Mouse (Mus musculus) B cell, adult 2 months (primary cell): ENCODE results near the gene Scgb1c1.
A peak's percentile ranks its signal among the peaks of the same experiment; 100 is the strongest.

Experiments used
- DNase-seq, 2 experiments: peaks; one replicate each; pipeline ENCODE4 v3.0.0; 2022

The Scgb1c1 gene

DNA sequence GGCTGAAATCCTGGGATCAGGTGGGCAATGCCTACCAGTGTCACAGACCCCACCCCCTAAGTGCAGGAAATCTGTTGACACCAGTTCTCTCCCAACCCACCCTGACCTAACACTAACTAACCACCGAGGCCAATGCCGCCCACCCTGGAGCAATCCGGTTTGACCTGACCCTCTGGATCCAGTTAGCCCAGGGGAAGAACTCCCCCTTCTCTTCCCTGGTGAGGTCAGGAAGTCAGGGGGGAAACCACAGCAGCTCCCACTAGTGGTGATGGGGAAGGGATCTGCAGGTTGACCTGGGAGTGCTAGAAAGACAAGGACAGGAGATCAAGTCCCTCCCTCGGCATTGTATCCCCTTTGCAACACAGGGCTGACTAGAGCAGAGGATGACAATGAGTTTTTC lies 336 bp downstream of the Scgb1c1 start:
- no peak for DNase-seq

DNA sequence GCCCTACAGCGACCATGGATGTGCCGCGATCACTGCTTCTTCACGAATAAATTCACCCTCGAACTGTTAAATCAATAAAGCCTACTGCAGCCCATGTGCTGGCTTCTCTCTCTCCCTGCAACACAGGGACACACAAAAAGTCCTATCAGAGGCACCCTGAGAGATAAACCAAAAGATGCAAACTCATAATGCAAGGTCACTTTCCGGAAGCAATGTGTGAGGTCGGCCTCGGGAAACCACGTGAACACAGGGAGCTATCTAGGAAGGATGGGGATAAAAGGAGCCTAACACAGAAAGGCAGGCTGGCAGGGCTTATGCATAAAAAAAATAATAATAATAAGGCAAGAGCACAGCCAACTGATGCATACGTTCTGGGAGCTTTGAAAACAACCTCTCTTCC lies 1.3 kb downstream of the Scgb1c1 start:
- DNase-seq = no peak

DNA sequence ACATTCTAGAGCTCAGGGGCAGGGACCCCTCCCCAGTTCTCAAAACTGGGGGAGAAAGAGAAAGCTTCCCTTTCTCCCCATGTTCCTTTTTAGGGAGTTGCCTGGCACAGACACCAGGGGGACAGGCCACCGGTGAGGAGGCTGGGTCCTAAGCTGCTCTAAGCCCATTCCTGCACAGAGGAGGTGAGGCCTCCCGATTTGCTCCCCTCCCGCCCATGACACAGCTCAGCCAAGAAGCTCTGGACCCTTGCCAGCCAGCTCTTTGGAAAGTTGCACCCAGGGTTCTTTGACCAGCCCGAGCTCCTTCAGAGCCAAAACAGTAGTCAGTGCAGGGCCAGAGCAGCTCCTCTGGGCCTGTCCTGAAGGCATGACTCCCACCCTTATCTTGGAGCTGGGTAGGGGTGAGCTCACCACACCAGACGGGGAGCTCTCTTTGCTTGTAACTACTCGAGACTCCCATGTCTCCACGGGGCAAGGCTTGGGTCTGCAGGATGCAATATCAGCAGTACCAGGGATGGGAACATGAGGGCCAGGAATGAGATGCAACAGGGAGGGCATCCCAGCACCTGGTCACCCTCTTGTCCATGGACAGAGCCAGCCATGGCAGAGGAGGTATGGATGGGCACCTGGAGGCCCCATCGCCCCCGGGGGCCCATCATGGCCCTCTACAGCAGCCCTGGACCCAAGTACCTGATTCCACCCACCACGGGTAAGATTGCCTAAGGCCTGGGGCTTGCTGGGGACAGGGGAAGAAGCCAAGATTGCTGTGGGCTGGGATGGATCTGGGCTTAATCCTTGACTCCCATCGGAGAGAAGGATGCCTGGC lies 2.6 kb downstream of the Scgb1c1 start, which contains the start of gene Odf3:
Gene Odf3 (plus strand): TSS at position 51 of the 826 bp plus-strand sequence.
- no peak for DNase-seq

DNA sequence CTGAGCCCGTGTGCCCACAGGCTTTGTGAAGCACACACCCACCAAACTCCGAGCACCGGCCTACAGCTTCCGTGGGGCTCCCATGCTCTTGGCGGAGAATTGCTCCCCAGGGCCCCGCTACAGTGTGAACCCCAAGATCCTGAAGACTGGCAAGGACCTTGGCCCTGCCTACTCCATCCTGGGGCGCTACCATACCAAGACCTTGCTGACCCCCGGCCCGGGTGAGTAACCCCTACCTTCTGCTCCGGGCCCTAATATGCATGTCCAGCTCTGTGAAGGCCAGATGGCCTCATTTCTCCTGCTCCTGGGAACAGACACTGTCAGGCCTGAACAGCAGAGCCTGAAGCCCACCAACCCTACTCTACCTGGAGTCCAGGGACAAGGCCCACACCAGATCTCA lies 3.2 kb downstream of the Scgb1c1 start:
- no peak for DNase-seq

DNA sequence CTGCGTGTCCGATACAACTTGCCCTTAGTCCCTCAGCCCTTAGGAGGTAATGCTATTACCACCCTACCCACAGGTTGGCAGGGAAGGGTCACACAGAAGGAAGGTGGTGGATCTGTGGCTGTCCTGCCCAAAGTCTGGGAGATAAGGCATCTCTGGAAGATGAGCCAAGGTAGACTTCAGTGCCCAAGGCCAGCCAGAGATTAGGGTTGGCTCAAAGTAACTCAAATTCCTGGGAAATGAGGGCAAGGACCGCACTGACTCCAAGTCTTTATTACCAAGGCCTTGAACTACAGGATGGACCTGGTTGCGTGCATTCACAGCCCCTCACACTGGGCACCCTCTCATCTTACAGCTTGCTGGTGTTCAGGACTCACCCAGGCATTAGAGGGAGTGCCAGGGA lies 6.6 kb downstream of the Scgb1c1 start:
- no peak for DNase-seq

DNA sequence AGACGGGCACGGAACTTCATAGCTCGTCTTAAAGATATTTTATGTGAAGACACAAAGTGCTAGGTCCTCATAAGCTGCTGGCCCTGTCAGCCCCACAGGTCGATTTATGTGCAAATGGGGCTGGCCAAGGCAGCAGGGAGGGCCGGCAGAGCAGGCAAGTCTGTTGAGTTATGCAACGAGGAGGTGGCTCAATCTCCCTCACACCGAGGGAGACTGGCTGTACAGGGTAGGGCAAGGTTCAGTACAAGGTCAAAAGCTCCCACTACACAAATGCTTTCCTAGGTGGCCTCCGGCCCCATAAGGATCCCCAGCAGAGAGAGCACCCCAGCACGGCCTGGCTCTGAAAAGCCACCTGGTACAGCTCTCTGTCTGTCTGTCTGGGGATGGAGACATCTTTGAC lies 8.0 kb downstream of the Scgb1c1 start:
- DNase-seq = no peak

DNA sequence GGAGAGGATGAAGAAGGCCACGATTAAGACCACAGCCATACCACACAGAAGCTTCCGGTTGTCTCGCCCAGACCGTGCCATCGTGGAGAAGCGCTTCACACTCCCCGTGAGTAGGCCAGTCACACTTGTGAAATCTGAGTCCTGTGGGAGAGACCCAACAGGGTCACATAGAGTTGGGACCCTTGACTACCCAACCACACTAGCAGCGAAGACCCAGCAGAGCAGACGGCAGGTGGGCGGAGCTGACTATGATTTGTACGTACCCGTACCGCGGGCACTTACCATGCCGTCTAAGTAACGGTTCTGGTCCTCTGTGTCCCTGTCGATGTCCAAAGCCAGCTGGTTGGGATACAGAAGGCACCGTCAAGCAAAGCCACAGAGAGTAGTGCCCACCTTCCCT lies 9.1 kb downstream of the Scgb1c1 start:
- no peak for DNase-seq

DNA sequence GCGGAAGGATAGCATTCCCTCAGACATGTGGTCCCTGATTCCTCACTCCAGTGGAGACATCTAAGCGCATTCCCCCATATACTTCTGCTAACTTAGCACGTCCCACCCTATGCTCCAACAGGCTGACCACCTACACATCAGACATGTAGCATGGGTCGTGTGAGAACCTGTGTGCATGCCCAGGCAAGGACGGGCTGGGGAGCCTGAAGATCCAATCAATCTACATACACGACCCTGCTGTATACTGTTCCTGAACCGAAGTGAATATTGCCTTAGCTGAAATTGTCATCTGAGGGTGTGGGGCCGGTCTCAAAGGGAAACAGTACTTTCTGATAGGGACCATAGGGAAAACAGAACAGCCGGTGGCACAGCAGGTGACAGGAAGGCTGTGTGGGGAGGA lies 9.8 kb downstream of the Scgb1c1 start:
- DNase-seq = no peak

DNA sequence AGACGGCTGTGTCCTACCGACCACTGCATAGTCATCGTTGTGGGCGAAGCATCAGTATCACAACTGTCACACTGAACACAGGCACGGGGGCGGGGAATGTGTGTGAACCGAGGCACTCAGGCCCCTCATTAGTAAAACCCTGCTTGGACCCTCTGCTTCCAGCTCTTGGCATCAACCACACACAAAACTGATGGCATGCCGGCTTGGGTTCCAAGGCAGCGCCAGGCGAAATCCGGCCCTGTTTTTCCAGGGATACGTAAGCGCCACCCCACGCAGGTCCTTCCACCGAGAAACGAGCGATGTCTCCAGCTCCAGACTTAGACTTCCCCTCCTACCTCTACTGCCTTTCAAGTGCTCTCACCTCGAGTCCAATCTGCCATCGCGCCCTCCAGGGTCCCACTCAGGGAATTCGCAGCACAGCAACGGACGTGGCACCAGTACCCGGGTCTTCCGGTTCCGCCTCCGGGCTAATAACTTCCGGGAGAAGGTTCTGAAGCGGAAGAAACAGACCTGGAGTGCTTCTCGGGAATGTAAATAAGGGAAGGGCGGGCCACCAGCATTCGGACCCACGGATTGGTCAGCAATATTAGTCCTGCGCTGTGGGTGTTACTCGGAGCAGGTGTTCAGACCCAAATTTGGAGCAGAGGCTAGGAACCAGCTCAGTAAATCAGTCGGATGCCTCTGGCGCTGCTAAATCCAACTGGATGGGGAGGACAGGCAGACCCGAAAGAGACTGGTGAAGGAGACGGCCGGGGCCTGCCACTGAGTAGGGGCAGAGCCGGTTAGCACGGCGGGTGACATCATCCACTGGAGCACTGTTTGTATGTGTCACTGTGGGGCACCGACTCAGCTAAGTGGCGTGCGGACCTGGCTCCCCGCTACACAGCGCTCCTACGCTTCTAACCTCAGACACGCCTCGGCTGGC lies 10.8 kb downstream of the Scgb1c1 start, which contains the start of gene Gm45785:
Gene Gm45785 (minus strand): TSS at position 472 of the 925 bp plus-strand sequence.
- DNase-seq = peak; percentile 68 to 72

DNA sequence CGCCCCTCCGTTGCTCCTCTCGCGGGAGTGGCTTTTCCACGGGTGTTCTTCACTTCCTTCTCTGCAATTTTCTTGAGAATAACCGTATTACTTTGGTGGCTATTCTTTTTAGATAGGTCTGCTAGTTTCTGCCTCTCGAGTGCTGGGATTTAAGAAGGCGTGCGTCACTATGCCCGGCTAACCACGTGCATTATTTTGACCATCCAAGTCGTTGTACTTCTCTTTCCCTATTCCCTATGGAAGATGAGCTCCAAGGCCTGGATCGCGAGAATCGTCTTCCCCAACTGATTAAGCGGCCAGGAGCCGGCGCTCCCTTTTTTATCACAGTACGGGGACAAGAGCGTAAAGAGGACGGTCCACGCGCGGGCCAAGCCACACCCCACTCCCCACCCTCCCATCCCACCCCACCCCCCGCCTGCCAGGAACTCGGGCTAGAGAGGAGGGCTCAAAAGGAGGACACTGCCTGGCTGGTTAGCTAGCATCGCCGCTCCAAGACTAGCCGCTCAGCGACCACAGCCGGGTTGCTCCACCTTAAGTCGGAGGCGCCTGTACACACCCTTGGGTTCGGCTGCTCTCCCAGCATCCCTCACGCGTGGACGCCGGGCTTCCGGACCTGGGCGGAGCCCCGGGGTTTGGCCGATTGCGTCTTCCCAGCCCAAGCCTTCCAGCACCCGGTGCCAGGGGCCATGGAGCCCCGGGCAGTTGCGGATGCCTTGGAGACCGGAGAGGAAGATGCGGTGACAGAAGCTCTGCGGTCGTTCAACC lies 11.6 kb downstream of the Scgb1c1 start, which contains the start of gene Ric8a:
Gene Ric8a (plus strand): TSS at position 173 of the 765 bp plus-strand sequence.
- peak; percentile 85 to 88 for DNase-seq

DNA sequence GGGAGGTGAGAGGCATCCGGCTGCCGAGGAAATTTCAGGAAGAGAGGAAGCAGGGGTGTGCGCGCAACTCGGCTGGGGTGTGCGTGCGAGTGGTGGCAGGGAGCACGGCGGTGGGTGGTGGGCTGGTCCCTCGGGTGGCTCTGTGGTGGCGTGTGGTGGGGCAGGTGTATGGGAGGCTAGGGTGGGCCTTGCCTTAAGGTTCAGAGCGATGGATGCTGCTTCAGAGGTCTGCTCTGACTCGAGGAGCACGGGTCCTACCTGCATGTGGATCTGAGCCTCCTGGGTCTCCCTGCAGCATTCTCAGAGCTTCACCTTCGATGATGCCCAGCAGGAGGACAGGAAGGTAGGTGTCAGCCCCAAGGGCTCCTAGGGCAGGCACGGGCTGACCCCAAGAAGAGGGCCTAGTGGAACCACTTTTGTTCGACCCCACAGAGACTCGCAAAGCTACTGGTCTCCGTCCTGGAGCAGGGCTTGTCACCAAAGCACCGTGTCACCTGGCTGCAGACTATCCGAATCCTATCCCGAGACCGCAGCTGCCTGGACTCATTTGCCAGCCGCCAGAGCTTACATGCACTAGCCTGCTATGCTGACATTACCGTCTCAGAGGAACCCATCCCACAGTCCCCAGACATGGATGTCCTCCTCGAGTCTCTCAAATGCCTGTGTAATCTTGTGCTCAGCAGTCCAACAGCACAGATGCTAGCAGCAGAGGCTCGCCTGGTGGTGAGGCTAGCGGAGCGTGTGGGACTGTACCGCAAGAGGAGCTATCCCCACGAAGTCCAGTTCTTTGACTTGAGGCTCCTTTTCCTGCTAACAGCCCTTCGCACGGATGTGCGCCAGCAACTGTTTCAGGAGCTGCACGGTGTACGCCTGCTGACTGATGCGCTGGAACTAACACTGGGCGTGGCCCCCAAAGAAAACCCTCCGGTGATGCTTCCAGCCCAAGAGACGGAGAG lies 12.5 kb downstream of the Scgb1c1 start, which contains the start of gene Bet1l:
Gene Bet1l (minus strand): TSS at position 28 of the 956 bp plus-strand sequence.
- DNase-seq = peak in 1 of 2 experiments; percentile 8

DNA sequence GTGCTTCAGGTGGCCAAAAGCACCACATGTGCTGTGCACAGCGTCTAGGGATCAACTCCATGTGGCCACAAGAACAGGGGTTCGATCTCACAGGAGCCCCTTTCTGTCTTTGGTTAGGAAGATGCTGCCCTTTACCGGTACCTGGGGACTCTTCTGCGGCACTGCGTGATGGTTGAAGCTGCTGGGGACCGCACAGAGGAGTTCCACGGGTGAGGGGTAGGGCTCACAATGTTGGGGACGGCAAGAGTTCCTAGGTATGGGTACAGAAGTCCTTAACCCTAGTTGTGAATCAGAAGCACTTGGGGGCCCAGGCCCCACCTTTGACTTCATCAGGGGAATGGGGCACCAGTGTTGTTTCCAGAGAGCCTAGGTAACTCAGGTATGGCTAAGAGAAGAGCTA lies 13.4 kb downstream of the Scgb1c1 start:
- DNase-seq = no peak

DNA sequence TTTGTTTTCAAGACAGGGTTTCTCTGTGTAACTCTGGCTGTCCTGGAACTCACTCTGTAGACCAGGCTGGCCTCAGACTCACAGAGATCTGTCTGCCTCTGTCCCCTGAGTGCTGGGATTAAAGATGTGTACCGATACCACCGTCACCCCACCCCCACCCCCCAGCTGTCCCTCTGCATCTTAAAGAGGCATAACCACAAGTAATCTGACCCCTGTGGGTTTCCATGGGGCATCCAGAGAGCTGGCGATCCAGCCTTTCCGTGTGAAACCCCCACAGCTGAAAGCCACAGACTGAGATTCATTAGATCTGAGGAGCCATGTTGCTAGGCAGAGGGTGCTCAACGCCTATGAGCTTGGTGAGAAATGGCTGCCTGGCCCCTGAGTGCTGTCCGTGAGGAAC lies 14.7 kb downstream of the Scgb1c1 start:
- DNase-seq = no peak

DNA sequence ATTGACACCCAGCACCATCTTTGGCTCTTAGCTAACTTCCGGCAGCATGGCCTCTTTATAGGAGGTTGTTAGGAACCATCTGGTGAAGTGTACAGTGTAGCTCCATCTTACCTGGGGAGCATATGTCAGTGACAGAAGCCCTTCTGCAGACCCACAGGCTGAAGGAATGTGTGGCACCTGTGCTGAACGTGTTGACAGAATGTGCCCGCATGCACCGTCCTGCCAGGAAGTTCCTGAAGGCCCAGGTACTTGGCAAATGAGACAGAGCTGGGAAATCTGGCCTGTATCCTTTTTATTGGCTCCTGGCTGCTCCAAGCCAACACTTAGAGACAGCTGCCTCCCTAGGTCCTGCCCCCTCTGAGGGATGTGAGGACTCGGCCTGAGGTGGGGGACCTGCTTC lies 15.4 kb downstream of the Scgb1c1 start:
- DNase-seq = no peak

DNA sequence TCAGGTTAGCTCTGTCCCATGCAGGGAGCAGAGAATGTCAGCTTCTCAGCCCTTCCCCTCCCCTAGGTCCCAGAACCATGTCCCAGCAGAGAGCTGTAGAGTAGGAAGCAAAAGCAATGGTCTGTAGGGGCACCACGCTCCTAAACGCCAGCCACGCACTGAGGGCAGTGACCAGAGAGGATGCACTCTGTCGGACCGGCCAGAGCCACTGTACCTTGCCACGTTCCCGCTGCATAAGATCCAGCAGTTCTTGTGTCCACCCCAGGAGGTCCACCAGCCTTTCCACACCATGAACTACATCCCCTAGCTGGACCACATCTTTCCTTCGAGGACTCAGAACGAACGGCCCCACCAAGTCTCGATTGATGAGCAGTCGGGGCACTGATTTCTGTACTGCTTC lies 19.4 kb downstream of the Scgb1c1 start:
- no peak for DNase-seq

DNA sequence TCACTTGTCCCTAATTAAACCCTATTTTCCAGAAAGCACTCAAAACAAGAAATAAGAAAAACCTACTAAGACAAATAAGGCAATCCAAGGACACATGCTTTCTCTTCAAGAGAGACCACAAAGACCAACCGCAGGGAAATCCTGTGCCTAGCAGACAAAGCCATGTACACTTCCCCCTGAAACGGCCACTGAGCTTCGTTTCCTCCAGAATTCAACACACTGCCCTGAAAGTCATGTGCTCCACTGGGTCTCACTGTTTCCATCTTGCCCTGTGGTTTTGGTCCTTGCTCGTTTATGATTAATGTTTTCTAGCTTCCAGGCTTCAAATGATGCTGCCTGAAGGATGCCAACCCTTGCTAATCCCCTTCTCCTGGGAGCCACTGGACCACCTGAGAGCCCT lies 28.9 kb downstream of the Scgb1c1 start:
- DNase-seq = no peak

DNA sequence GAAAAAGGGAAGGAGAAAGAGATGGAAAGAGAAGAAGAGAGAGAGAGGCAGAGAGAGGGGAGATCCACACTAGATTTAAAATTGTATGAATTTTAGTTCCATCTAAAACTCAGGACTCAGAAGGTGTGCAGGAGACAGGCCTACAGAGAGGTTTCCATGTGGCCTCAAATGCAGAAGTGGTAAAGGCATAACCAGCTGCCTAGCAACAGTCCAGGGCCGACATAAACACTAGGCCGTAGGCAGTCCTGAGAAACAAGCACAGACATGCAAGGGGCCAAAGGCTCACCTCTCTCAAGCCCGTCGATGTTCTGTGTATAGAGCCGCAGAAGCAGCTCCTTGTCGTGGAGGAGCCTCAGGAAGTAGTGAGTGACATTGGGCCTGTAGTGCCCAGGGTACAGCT lies 32.0 kb downstream of the Scgb1c1 start:
- peak; percentile 32 to 39 for DNase-seq

DNA sequence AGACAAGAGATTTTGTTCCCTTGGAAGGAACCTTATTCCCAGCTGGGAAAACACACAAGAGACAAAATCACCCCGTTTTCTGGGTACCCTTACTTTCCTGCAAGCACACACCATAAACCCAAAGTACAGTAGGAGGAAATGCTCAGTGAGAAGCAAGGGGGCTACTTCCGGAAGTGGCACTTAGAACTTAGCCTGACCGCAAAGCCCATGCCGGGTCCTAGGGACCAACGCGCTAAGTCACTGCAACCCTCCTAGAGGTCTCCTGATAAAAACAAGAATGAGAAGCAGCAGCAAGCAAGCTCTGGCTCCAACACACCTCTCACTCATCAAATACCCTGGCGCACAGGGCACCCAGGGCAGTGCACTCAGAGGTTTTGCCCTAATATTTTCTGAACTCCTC lies 34.0 kb downstream of the Scgb1c1 start:
- peak; percentile 14 to 19 for DNase-seq

DNA sequence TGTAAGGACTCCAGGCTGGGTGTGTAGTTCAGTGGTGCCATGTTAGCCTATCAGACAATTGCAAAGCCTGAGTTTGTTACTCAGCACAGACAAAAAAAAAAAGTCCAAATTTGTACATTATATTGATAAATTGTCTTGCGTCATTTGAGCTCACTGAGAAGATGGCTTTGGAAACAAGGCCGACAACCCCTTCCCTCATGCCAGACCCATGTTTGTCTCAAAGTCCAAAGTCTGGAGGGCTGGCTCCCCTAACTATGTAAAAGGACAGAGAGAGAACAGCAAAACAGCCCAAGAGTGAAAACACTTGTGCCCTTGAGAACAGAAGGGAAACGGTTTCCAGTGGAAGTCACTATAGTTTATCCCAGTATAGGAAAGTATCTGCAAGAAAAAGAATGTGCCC lies 35.1 kb downstream of the Scgb1c1 start:
- DNase-seq = no peak

DNA sequence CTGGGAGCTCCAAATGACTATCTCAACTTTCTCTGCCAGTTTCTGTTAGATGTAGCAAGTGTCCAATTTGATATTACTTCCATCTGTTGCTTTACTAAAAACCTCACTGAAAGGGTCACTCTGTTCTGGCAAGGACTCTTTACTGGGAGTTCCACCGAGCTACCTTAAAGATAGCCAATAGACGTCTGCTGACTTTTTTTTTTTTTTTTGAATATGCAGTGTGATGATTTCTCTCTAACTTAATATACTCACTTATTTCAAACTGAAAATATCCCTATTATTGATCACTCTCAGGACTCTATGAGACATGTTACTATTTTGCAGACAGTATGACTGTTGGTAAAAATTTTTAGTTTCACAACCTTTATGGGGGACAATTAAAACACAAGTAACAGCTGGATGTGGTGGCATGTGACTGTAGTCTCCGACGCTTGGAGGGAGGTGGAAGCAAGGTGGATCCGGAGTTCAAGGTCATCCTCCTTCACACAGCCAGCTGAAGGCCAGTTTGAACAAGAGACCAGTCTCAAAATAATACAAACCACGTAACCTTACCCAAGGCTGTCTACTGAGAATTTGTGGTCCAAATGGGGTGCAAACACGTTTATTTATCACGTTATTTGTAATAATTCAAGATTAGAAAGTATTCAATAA lies 35.6 kb downstream of the Scgb1c1 start:
- DNase-seq = no peak
